Mouse (Mus musculus) liver, adult 2 months (tissue): ENCODE measurements around the gene Cdc45.

Source experiments
- CTCF ChIP-seq: fragments of 200-500 bp; IDR thresholded peaks from 2 replicates; pipeline ENCODE4 v1.5.1; 2011; ENCODE audit warnings: low read depth, low read length, control low read depth
- POLR2A ChIP-seq: fragments of 200-500 bp; IDR thresholded peaks from 2 replicates; pipeline ENCODE4 v1.6.1; 2011; ENCODE audit warnings: low read length, control low read depth; ENCODE audit not compliant: insufficient read depth; ENCODE audit errors: extremely low read depth

GRCm38 (mm10) chr16:18822925-18823324, 11.1 kb upstream of the Cdc45 start:
- TF ChIP-seq POLR2A = no peak
- TF ChIP-seq CTCF = no peak
